In genomic region chr1:182961076-182961475, GRCm38 (mm10) we compare ENCODE assay signal across 22 mouse cellular contexts.
"Had no signal": no experiment of that assay in that cellular context is flagged by ENCODE, and none has a peak within 500 bp of the region (broad histone marks: within the 10 kb centered on the region; RNA-seq: fewer than 3 reads in every experiment).

No protein-coding gene starts in this region.

- H3K27ac ChIP-seq: layer of hippocampus, adult 2 months; left cerebral cortex, adult 2 months; liver, embryonic 14.5 days; midbrain, embryonic 10.5 days; neural tube, embryonic 12.5 days; neural tube, embryonic 15.5 days had no signal

- ATAC-seq: intestine, embryonic 16.5 days; liver, postnatal 0 days; lung, postnatal 0 days had no signal

- DNase-seq: kidney, adult 18-20 months; kidney, adult 9 months; kidney, postnatal 10 days; layer of hippocampus, adult 9-11 months; layer of hippocampus, postnatal 36 days; liver, postnatal 0 days; lung, embryonic 14.5 days; midbrain, embryonic 14.5 days; right cerebral cortex, adult 18-20 months; right cerebral cortex, postnatal 14 days; right cerebral cortex, postnatal 4 days; thymus, adult 18-20 months; thymus, postnatal 4 days had no signal

- H3K36me3 ChIP-seq: midbrain, embryonic 10.5 days; neural tube, embryonic 12.5 days; neural tube, embryonic 15.5 days had no signal

- H3K9ac ChIP-seq: liver, embryonic 14.5 days; liver, postnatal 0 days; lung, embryonic 14.5 days; neural tube, embryonic 12.5 days; neural tube, embryonic 15.5 days had no signal

- H3K9me3 ChIP-seq: megakaryocyte, embryonic 14.5 days; midbrain, embryonic 10.5 days; neural tube, embryonic 12.5 days; neural tube, embryonic 15.5 days had no signal

- H3K4me3 ChIP-seq: layer of hippocampus, adult 2 months; left cerebral cortex, adult 2 months; neural tube, embryonic 12.5 days; neural tube, embryonic 15.5 days had no signal

- H3K27me3 ChIP-seq: neural tube, embryonic 15.5 days had no signal
